Mouse (Mus musculus) thymus, postnatal 14 days (tissue): ENCODE measurements around the gene Gm1110.
"Not testable (repeated sequence)": the region's sequence is repeated elsewhere in the genome, so short reads cannot be mapped to it uniquely, and the experiment has no call there.

Experiments used
- DNase-seq: peaks from one replicate; pipeline ENCODE4 v3.0.0; 2021

The Gm1110 gene

DNA sequence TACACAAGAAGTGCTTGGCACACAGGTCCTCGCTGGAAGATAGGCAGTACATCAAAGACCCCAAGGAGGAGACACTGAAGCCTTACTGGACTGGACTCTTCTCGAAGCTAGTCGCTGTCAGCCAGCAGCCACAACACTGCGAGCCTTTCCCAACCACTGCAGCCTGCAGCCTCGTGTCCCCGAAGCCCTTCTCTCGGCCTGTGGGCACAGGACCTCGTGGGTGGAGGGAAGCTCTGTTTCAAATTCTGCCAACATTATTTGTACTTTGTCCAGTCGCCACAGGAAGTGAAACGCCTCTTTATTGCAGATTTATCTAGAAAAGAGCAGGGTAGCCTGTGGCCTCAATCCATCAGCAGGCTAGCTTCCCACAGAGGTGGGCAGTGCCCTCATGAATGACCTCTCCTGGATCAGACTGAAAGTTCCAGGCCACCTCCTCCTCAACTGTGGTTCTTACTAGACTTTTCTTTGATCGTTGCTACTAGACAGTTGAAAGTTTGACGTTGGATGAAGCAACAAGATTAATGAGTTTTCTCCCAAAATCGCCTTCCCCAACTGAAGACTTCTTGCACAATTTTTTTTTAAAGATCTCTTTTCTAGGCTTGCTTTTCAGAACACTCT, at the start of gene Gm1110:
Gene Gm1110, minus strand, starts transcription at position 203 of the 618 bp plus-strand sequence.
- DNase-seq, result no peak

DNA sequence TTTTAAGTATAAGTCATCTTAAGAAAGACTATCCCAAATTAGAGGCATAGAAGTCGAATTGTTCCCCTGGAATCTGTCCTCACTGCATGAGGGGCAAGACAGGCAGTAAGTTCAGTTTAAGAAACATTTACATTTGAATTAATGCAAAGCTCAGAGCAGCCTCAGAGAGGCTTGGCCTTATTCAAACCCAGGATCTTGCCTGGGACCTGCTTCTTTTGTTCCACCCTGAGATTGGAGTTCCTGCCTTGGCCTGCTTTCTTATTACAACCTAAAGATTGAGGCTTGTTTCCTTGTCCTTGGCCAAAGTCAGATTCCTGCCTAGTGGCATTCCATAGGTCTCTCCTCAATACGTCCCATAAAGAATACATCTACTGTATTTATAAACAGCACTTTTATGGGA, 24.9 kb upstream of the Gm1110 start:
- DNase-seq, result no peak

DNA sequence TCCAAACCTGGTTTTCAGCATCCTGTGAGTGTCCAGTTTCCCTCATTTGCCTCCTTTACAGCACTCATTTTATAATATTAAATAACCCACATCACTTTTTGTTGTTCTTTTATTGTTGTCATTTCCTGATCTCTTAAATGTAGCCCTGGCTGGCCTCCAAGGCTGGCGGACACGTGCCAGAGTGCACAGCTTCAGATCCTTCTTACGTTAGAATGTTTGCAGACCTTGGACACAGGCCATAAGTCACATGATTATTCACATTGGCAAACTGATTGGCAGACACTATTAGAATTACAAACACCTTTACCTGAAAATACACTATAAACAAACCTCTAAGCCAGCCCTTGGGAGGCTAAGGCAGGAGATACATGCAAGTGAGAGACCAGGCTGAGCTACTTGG, 1.2 kb upstream of the Gm1110 start:
- no peak for DNase-seq

GRCm38 (mm10) chr9:26919778-26920177, 3.1 kb downstream of the Gm1110 start:
- no peak for DNase-seq

GRCm38 (mm10) chr9:26913150-26913549, 9.8 kb downstream of the Gm1110 start:
- DNase-seq, result no peak

- no peak for DNase-seq
These were observed 11.7 kb downstream of the Gm1110 start for GRCm38 (mm10) chr9:26911251-26911650.

GRCm38 (mm10) chr9:26869856-26870255, 53.1 kb downstream of the Gm1110 start:
- DNase-seq, result not testable (repeated sequence)

DNA sequence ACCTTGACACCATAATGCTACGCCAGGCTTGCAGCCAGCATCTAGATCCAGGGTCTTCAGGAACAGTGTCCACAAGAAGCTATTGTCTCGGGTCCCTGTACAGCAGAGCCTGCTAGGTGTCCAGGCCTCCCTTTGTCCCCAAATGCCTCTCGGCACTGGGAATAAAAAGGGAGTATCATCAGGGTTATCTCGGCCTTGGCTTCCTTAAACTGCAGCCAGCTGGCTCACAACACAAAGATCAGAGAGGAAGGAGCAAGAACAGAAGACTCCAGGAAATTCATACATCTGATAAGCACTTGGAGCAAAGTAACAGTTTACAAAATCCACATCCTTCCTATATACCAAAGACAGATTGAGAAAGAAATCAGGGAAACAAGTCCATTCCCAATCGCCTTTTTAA, 62.2 kb downstream of the Gm1110 start, which contains the start of gene Glb1l3:
Gene Glb1l3, minus strand, starts transcription at position 140 of the 400 bp plus-strand sequence.
- no peak for DNase-seq

DNA sequence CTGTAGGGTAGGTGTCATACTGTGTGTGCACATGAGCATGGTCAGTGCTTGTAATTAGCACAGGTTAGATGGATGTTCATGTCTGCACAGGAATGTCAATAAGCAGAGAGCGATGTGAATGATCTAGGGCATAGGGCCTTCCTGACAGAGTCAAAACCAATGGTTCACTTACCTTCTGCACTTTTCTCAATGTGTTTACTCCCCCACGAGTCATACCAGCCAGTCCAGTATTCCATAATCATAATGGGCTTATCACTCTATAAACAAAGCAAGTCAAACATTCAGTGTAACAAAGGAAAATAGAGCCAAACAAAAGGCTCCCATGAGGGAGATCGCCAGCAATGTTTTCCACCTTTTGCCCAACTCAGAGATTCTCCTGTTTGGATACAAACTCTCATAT, 91.8 kb downstream of the Gm1110 start:
- DNase-seq, result no peak
